Mouse (Mus musculus): ENCODE results near the gene Prb1.
"Not testable (repeated sequence)": the region's sequence is repeated elsewhere in the genome, so short reads cannot be mapped to it uniquely, and the experiment has no call there.

Prb1 gene

GRCm38 (mm10) chr6:132210421-132210820 lies at the start of gene Prb1:
TSS of gene Prb1 (minus strand) at chr6:132210521.
- not testable (repeated sequence) for DNase-seq (ENCODE audit: low read depth)
